Mouse (Mus musculus): ENCODE measurements around the gene Tmem56. TPM values are rescaled to one million over a fixed set of nuclear protein-coding genes. Genes with fewer than 3 reads are reported as not detected.
A peak's percentile ranks its signal among the peaks of the same experiment; 100 is the strongest.

Tmem56 gene
- total RNA-seq, 2 experiments from 2014 or later: 5.7 to 6.4 TPM

DNA sequence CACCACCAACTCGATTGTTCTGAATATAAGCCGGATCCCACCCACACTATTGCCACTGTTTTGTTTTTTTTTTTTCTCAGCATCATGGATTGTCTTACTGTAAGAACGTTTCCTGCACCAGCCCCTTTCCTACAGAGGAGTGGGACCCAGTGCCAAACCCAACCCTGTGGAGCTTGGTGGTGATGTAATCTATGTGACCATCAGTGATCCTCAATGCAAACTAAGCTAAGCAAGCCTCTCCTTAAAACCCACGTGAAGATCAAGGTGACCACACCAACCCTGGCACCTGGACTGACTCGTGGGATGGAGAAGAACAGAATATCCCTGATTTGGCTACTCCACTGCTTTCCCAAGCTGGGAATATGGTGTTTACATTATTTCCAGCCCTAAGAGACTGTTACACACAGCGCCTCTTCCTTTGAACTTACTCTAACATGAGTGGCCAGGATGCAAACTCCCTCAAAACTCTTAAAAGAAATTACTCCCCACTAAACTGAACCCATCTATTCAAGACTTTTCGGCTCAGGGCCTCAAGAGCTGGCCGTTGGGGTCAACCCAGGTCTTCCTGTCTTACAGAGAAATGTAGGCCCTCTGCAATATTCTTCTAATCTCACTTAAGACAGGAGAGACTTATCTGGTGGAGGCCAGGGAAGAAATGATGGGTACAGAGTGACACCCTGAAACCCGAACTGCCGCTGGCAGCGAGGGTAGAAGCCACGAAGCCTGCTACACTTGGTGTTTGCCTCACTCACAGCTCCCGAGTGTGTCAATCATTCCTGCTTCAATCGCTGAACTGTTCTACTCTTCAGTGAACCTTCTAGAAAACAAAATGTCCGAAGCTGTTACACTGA is 113.6 kb downstream of the Tmem56 start:
- DNase-seq: no peak

DNA sequence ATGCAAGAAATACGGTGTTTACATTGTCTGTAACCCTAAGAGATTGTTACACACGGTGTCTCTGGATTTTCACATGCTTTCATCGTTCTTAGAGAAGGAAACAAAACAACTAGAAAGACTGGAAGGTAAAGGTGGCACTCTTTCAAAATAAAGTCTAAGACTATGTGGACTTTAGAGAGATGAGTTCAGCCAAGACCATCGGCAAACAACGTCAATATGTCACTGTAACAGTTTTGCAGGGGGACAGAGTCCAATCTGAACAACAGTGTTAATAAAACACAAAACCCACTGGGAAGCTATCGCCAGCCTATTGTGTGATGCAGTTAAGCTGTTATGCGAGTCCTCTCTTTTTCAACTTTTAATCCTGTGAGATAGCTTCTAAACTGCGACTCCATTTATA is 114.3 kb downstream of the Tmem56 start:
- DNase-seq: no peak

DNA sequence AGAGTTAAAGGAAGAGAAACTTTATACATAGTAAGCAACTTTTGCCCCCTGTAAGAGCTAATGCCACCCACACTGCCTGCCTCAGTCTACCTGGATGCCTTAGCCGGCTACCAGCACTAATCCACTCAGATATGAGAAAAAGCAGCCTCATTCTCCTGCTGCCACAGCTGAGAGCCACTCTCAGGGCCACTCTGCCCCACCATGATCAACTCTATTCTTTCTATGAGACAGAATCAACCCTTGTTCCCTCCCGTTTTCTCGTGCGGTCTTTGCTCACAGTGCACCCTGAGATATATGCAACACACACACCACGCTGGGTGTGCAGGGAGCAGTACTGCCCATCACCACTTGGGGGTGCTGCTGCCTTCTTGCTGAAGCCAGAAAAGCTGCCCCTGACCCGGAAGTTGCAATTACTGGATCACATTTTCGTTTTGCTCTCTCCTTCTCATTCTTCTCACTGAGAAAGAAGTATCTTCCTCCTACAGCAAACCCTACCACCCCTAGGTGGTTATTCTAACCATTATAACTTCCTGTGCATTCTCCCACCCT is 119.6 kb downstream of the Tmem56 start:
- peak; percentile 71 for DNase-seq

DNA sequence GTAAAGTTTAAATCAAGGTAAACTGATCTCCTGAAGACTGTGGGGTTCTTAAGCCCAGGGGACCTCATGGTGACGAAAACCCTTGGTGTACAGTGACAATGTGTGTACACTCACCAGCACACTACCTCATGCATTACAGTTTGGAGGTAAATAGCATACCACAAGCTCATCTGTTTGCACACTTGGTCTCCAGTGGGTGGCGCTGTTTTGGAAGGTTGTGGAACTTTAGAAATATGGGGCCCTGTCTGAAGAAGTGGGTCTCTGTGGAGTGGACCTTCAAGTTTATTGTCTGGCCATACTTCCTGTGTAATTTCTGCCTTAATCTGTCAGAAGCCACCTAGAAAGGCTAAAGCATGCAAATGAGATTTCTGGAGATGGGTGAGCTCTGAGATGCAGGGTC is 121.2 kb downstream of the Tmem56 start:
- no peak for DNase-seq

DNA sequence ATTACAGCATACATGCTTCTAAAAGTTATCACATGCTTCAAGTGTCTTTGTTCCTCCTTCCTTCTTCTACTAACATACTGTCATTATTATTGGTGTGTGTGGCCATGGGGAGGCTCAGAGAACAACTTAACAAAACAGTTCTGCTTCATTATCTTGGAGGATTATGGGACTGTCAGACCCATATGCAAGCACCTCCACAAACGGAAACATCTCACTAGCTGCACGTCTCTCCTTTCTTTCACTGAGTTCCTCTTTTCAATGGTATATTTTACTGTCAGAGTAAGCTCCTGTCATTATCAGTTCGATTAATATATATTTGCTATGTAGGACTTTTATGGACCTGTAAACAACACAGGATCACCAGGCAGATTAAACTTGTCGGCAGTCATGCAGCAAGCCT is 122.5 kb downstream of the Tmem56 start:
- DNase-seq: no peak

GRCm38 (mm10) chr3:121159566-121159965 is 123.3 kb downstream of the Tmem56 start:
- DNase-seq: no peak

- DNase-seq: no peak
Observed at GRCm38 (mm10) chr3:121158901-121159351, 124.0 kb downstream of the Tmem56 start.

DNA sequence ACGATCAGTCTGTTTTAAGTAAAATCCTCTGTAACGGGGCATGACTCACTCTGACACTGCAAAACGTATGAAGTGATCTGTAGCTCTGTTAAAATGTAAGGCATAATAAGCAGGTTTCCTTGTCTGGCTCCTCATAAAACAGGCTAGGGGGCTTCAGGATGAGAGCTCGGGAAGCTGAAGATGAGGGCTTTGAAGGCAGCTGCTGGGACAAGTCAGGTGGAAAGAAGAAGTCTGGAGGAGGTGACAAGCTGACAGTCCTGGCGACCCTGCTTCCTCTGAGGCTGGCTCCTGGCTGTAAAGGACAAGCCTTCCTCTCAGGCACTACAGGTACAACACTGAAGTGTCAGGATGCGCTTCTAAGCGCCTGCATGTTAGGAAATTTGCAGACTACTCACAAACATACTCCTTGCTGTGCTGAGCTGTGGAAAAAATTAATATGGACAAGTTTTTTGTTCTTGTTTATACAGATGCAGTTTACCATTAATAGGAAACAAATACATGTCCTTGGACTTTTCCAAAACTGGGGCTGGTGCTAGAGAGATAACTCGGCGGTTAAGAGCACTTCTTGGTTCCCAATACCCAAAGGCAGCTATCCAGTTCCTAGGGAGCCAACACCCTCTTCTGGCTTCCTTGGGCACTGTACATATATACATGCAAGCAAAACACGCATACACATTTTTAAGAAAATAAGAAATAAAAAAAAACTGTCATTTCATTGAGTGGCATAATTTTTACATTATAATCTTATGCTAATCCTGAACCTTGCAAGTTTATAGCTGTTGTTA is 125.2 kb downstream of the Tmem56 start:
- DNase-seq: no peak

DNA sequence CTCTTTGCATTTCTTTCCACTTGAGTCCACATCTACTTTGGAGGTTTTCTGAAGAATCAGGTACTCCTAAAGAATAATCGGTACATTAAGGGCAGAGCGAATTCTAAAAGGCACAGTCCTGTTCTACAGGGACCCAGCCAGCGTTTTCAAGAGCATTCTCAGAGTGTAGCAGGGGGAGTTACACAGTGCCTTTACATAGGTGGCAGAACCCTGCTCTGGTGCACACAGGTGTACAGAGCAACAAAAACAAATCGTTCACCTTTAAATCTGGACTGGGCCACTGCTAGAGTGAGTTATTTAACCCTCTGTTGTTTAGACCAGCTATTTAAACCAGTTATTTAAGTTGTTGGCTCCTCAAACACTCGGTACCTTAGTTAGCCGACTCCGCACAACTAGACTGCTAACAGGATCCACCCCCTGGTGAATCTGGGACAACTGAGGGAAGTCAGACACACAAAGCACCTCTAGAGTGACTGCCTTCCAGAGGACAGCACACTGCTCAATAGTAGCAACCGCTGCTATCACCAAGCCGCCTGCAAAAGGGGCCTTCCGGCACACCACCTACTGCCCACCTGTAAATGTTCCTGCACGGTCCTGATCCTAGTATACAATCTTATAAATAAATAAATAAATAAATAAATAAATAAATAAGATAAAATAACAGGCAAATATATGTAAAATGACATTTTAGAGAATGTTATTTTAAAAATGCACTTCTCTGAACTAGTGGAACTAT is 126.3 kb downstream of the Tmem56 start:
- no peak for DNase-seq

- DNase-seq: no peak
Observed at GRCm38 (mm10) chr3:121156043-121156442, 126.9 kb downstream of the Tmem56 start.

Other genes starting within 250 kb of the Tmem56 start
- 1 to 10 TPM; 3.6 to 4.7 TPM for gene Rwdd3, start 111.4 kb downstream of the Tmem56 start, total RNA-seq (2021)
- 10 to 100 TPM; 11.0 to 12.1 TPM for gene Alg14, start 8.7 kb upstream of the Tmem56 start, total RNA-seq (2021)
- 100 to 1,000 TPM in 1 of 2 experiments, 10 to 100 TPM in 1; 96.7 to 113 TPM for gene Cnn3, start 143.4 kb upstream of the Tmem56 start, total RNA-seq (2021)
- gene Slc44a3, start 249.3 kb upstream of the Tmem56 start, total RNA-seq (2021): under 1 TPM; 0.18 to 0.33 TPM

All from gastrocnemius, postnatal 10 days (tissue).